Mouse (Mus musculus) duodenum, adult 2 months (tissue): ENCODE results near the gene Ppm1h. TPM values are rescaled to one million over a fixed set of nuclear protein-coding genes. Genes with fewer than 3 reads are reported as not detected.

Experiments
- polyA plus RNA-seq: library from polyadenylated mRNA; depleted of rRNA; stranded (reverse); fragments of >200 nt; gene quantifications from 2 replicates; pipeline ENCODE4 v1.2.3, GENCODE M21; 2012; ENCODE audit warnings: low replicate concordance; rRNA removed

The Ppm1h gene
- polyA plus RNA-seq: 10.7 and 12.9 TPM in 2 replicates

GRCm38 (mm10) chr10:122678541-122679436 lies at the start of gene Ppm1h:
Ppm1h (plus strand) TSS chr10:122678762.

Other genes starting within 250 kb of the Ppm1h start
- gene Avpr1a, start 230.3 kb upstream of the Ppm1h start, polyA plus RNA-seq: 1.0 and 1.2 TPM in 2 replicates